Comparison of ENCODE assay signal across 13 mouse cellular contexts in genomic region chr13:96180671-96181161, GRCm38 (mm10). TPM values are rescaled to one million over a fixed set of nuclear protein-coding genes. Genes with fewer than 3 reads are reported as not detected.
DNase-seq lines count a peak whose midpoint lies in the region; ATAC-seq and TF ChIP-seq lines count a peak whose summit lies in the region.
"Had no signal": no experiment of that assay in that cellular context is flagged by ENCODE, and none has a peak within 500 bp of the region (broad histone marks: within the 10 kb centered on the region; RNA-seq: fewer than 3 reads in every experiment).

No protein-coding gene starts in this region.

- H3K9me3 ChIP-seq in heart, embryonic 13.5 days = no peaks in the 10 kb centered on the region
- H3K9me3 ChIP-seq in hindbrain, embryonic 14.5 days (ENCODE audit: control insufficient read depth, low read length) = no peaks in the 10 kb centered on the region

- no peak overlapping the region for H3K9ac ChIP-seq in heart, embryonic 13.5 days
- no peak overlapping the region for H3K9ac ChIP-seq in hindbrain, embryonic 14.5 days
- H3K9ac ChIP-seq: limb, embryonic 13.5 days had no signal

- H3K27me3 ChIP-seq in heart, embryonic 13.5 days (replicated peaks) = no peaks in the 10 kb centered on the region
- H3K27me3 ChIP-seq in hindbrain, embryonic 14.5 days (ENCODE audit: control insufficient read depth, insufficient read depth, low read length) = no peaks in the 10 kb centered on the region

- ATAC-seq in heart, embryonic 13.5 days (ENCODE audit: extremely low read depth, insufficient number of reproducible peaks, low FRiP score, low TSS enrichment) = peak; percentile 46; the same call in 1 of the 2 replicates
- ATAC-seq in hindbrain, embryonic 14.5 days (ENCODE audit: low FRiP score) = peak; percentile 54; the same call in 1 of the 2 replicates

- no peak for DNase-seq in heart, postnatal 36 days
- peak; percentile 7 for DNase-seq in retina, embryonic 14.5 days (ENCODE audit: low spot score)
- DNase-seq in retina, postnatal 1 day = no peak
- peak; percentile 50 for DNase-seq in hindbrain, embryonic 14.5 days (ENCODE audit: low spot score)
- DNase-seq in layer of hippocampus, adult 2 months (ENCODE audit: low spot score in 2 of 2) = no peak
- no peak for DNase-seq in layer of hippocampus, adult 9-11 months
- DNase-seq: cerebellum, adult 9-11 months; lung, adult 18-20 months; spleen, adult 18-20 months had no signal

- intact Hi-C loops in heart, postnatal 36 days (cut with DNase I) = no loop called here

- H3K27ac ChIP-seq in heart, embryonic 13.5 days (replicated peaks) = peak overlapping the region; percentile 69; the same call in 1 of the 2 replicates
- H3K27ac ChIP-seq in hindbrain, embryonic 14.5 days = peak overlapping the region; percentile 61
- H3K27ac ChIP-seq in layer of hippocampus, adult 2 months = no peak overlapping the region
- H3K27ac ChIP-seq: kidney, postnatal 0 days; limb, embryonic 13.5 days had no signal

- H3K36me3 ChIP-seq in heart, embryonic 13.5 days = no peaks in the 10 kb centered on the region
- H3K36me3 ChIP-seq in hindbrain, embryonic 14.5 days (replicated peaks; ENCODE audit: control insufficient read depth, insufficient read depth) = no peaks in the 10 kb centered on the region
- H3K36me3 ChIP-seq: limb, embryonic 13.5 days had no signal

- H3K4me3 ChIP-seq in heart, embryonic 13.5 days = no peak overlapping the region
- no peak overlapping the region for H3K4me3 ChIP-seq in hindbrain, embryonic 14.5 days (replicated peaks; ENCODE audit: low read length)
- H3K4me3 ChIP-seq in layer of hippocampus, adult 2 months = no peak overlapping the region
- H3K4me3 ChIP-seq: limb, embryonic 13.5 days had no signal

- WGBS in heart, embryonic 13.5 days = 39% methylated on average over 13 of the region's 13 CpGs
- WGBS in hindbrain, embryonic 14.5 days = 56% methylated on average over 13 of the region's 13 CpGs

- peaks cover 5% of the 10 kb centered on the region; the same call in 1 of the 2 replicates for H3K4me1 ChIP-seq in heart, embryonic 13.5 days
- peaks cover 6% of the 10 kb centered on the region; the same call in 1 of the 2 replicates for H3K4me1 ChIP-seq in hindbrain, embryonic 14.5 days (replicated peaks; ENCODE audit: control insufficient read depth, insufficient read depth, low read length)

- peak overlapping the region; percentile 57 for H3K4me2 ChIP-seq in heart, embryonic 13.5 days
- peak overlapping the region; percentile 15; the same call in 1 of the 2 replicates for H3K4me2 ChIP-seq in hindbrain, embryonic 14.5 days (replicated peaks)
- H3K4me2 ChIP-seq: limb, embryonic 13.5 days had no signal

- TF ChIP-seq CTCF in layer of hippocampus, adult 2 months (conservative IDR thresholded peaks at IDR 0.05) = no peak

RNA-seq across cellular contexts. Expression of gene Sv2c, which starts 48.3 kb away (rescaled TPM):
- 0.99 and 1.4 TPM in 2 replicates for polyA plus RNA-seq in heart, embryonic 13.5 days (2015; fragmentation: Nextera tagmentation; extraction: Ambion mirVana)
- under 1 TPM; 0.16 to 0.25 TPM for total RNA-seq in heart, postnatal 36 days (2021)
- polyA plus RNA-seq in hindbrain, embryonic 14.5 days (2014; fragmentation: Nextera tagmentation; extraction: Ambion mirVana) = 50.2 and 55.7 TPM in 2 replicates
- total RNA-seq in layer of hippocampus, adult 2 months (2021) = 10 to 100 TPM; 15.6 to 16.5 TPM
- total RNA-seq: megakaryocyte, adult 5-6 weeks had no signal

Comparison
In these comparisons a context has a peak if more than half of its experiments do, and no peak if none do; other contexts are left out.
1. DNase-seq: peak in retina, embryonic 14.5 days (single experiment) and hindbrain, embryonic 14.5 days (single experiment); none in heart, postnatal 36 days (0 of 2), retina, postnatal 1 day (single experiment), layer of hippocampus, adult 2 months (0 of 2) and layer of hippocampus, adult 9-11 months (single experiment).
2. RNA of gene Sv2c, which starts 48.3 kb away (total RNA-seq): 15.6 to 16.5 TPM in layer of hippocampus, adult 2 months; 0.16 to 0.25 TPM in heart, postnatal 36 days; every median in the first group is over 10 times any median in the second.